Mouse (Mus musculus) limb, embryonic 11.5 days (tissue): ENCODE results near the gene Micu1. TPM values are rescaled to one million over a fixed set of nuclear protein-coding genes. Genes with fewer than 3 reads are reported as not detected.
A peak's percentile ranks its signal among the peaks of the same experiment; 100 is the strongest.

Experiments
- ATAC-seq: fragments of 200-750 bp; cut with Nextera tagmentation; 2 replicates; pipeline ENCODE4 v1.8.0; 2017; ENCODE audit warnings: low read depth; ENCODE audit not compliant: insufficient number of reproducible peaks, low FRiP score, low TSS enrichment
- DNase-seq: peaks from one replicate; pipeline ENCODE4 v3.0.0-alpha.2; 2015; ENCODE audit warnings: low spot score
- H3K27ac ChIP-seq: fragments of 300-500 bp; sonication (generic); replicated peaks from 2 replicates; pipeline ENCODE4 v1.5.1; 2014; ENCODE audit warnings: low read depth, mild to moderate bottlenecking, low read length
- H3K27me3 ChIP-seq: fragments of 300-500 bp; sonication (generic); 2 replicates; pipeline ENCODE4 v1.6.1; 2014; ENCODE audit warnings: mild to moderate bottlenecking, low read length, mixed read lengths; ENCODE audit not compliant: control insufficient read depth, insufficient read depth
- H3K36me3 ChIP-seq: fragments of 300-500 bp; sonication (generic); 2 replicates; pipeline ENCODE4 v1.6.1; 2014; ENCODE audit warnings: mild to moderate bottlenecking, low read length, moderate library complexity, mixed read lengths; ENCODE audit not compliant: control insufficient read depth, insufficient read depth
- H3K4me1 ChIP-seq: fragments of 300-500 bp; sonication (generic); 2 replicates; pipeline ENCODE4 v1.6.1; 2014; ENCODE audit warnings: low read length, mixed read lengths; ENCODE audit not compliant: control insufficient read depth, insufficient read depth
- H3K4me2 ChIP-seq: fragments of 300-500 bp; sonication (generic); 2 replicates; pipeline ENCODE4 v1.6.1; 2014; ENCODE audit warnings: low read depth, mild to moderate bottlenecking, moderate library complexity; ENCODE audit not compliant: severe bottlenecking
- H3K4me3 ChIP-seq: fragments of 300-500 bp; sonication (generic); 2 replicates; pipeline ENCODE4 v1.5.1; 2014; ENCODE audit warnings: low read depth, low read length
- H3K9ac ChIP-seq: fragments of 300-500 bp; sonication (generic); 2 replicates; pipeline ENCODE4 v1.6.1; 2014; ENCODE audit warnings: mild to moderate bottlenecking, low read length
- H3K9me3 ChIP-seq: fragments of 300-500 bp; sonication (generic); 2 replicates; pipeline ENCODE4 v1.6.1; 2016; ENCODE audit warnings: low read length; ENCODE audit not compliant: control insufficient read depth
- WGBS: fragments of 180-500 bp; shearing (Covaris S2); extraction: QIAGEN DNeasy Blood & Tissue Kit; methylation state at CpG from one replicate; pipeline ENCODE4 v1.1.7; 2014; 5-methylcytosine and 5-hydroxymethylcytosine counted together
- polyA plus RNA-seq: library from polyadenylated mRNA; unstranded; fragments of >200 nt; fragmentation: Nextera tagmentation; extraction: Ambion mirVana; gene quantifications from 2 replicates; pipeline ENCODE4 v1.2.1, GENCODE M21; 2014

Gene Micu1
- polyA plus RNA-seq, 1 experiment from 2014 or later, result 50.4 TPM

GRCm38 (mm10) chr10:59884327-59885173 lies 182.3 kb downstream of the Micu1 start:
- Histone ChIP-seq H3K36me3 (0 out of 2 replicates have a peak, but pooled peaks cover 2% of the 10 kb centered on the region), H3K4me1 (0 out of 2 replicates have a peak, but pooled peaks cover 4% of the 10 kb centered on the region), H3K27me3 (no peaks in the 10 kb centered on the region), H3K9ac (no peak overlapping the region), H3K27ac (no peak overlapping the region), H3K4me2 (no peak overlapping the region), H3K4me3 (no peak overlapping the region), H3K9me3 (no peaks in the 10 kb centered on the region)
- DNase-seq, result no peak
- ATAC-seq, result no peak
- 92% methylated on average over 10 of the region's 10 CpGs for WGBS

- 92% methylated on average over 14 of the region's 14 CpGs for WGBS
- ATAC-seq, result no peak
- no peak overlapping the region for H3K27ac ChIP-seq
Observed at GRCm38 (mm10) chr10:59885174-59886080, 183.2 kb downstream of the Micu1 start.

GRCm38 (mm10) chr10:59886081-59886466 lies 183.8 kb downstream of the Micu1 start:
- Histone ChIP-seq H3K27ac (no peak overlapping the region), H3K4me2 (no peak overlapping the region), H3K9ac (no peak overlapping the region), H3K4me1 (no peaks in the 10 kb centered on the region), H3K9me3 (no peaks in the 10 kb centered on the region), H3K4me3 (no peak overlapping the region), H3K27me3 (no peaks in the 10 kb centered on the region), H3K36me3 (0 out of 2 replicates have a peak, but pooled peaks cover 2% of the 10 kb centered on the region)
- WGBS, result 90% methylated on average over 1 of the region's 1 CpGs
- no peak for DNase-seq
- no peak for ATAC-seq

More at GRCm38 (mm10) chr10:59885174-59886080, 183.2 kb downstream of the Micu1 start:
- Histone ChIP-seq H3K27me3 (no peaks in the 10 kb centered on the region), H3K4me2 (no peak overlapping the region), H3K4me1 (0 out of 2 replicates have a peak, but pooled peaks cover 4% of the 10 kb centered on the region), H3K9me3 (no peaks in the 10 kb centered on the region), H3K9ac (no peak overlapping the region), H3K4me3 (no peak overlapping the region), H3K36me3 (0 out of 2 replicates have a peak, but pooled peaks cover 2% of the 10 kb centered on the region)
- DNase-seq, result no peak

GRCm38 (mm10) chr10:59887432-59887831 lies 185.2 kb downstream of the Micu1 start:
- Histone ChIP-seq H3K4me2 (no peak overlapping the region), H3K9ac (no peak overlapping the region), H3K4me1 (no peaks in the 10 kb centered on the region), H3K36me3 (peaks cover 5% of the 10 kb centered on the region; the same call in 1 of the 2 replicates), H3K27ac (0 out of 2 replicates have a peak overlapping the region, but pooled peaks have one; percentile 8), H3K27me3 (no peaks in the 10 kb centered on the region), H3K4me3 (no peak overlapping the region), H3K9me3 (no peaks in the 10 kb centered on the region)
- ATAC-seq (no peak), DNase-seq (no peak)
- WGBS, result 86% methylated on average over 5 of the region's 5 CpGs

- no peak overlapping the region for H3K9ac ChIP-seq
- DNase-seq, result no peak
- H3K4me2 ChIP-seq, result no peak overlapping the region
- WGBS, result 85% methylated on average over 7 of the region's 7 CpGs
- H3K4me1 ChIP-seq, result no peaks in the 10 kb centered on the region
- no peaks in the 10 kb centered on the region for H3K27me3 ChIP-seq
- no peaks in the 10 kb centered on the region for H3K9me3 ChIP-seq
- no peak for ATAC-seq
- peaks cover 10% of the 10 kb centered on the region; the same call in 1 of the 2 replicates for H3K36me3 ChIP-seq
- no peak overlapping the region for H3K4me3 ChIP-seq
- H3K27ac ChIP-seq, result no peak overlapping the region
Observed at GRCm38 (mm10) chr10:59889339-59889738, 187.1 kb downstream of the Micu1 start.

- WGBS, result 87% methylated on average over 15 of the region's 15 CpGs
- no peak for DNase-seq
- Histone ChIP-seq H3K9me3 (no peaks in the 10 kb centered on the region), H3K27me3 (no peaks in the 10 kb centered on the region), H3K27ac (no peak overlapping the region), H3K4me2 (no peak overlapping the region), H3K4me3 (no peak overlapping the region), H3K4me1 (peaks cover 3% of the 10 kb centered on the region; the same call in 1 of the 2 replicates), H3K9ac (no peak overlapping the region), H3K36me3 (peaks cover 14% of the 10 kb centered on the region; the same call in 1 of the 2 replicates)
- ATAC-seq, result no peak
Observed at GRCm38 (mm10) chr10:59889953-59890751, 187.9 kb downstream of the Micu1 start.

- no peak overlapping the region for H3K4me3 ChIP-seq
- no peaks in the 10 kb centered on the region for H3K9me3 ChIP-seq
- no peak overlapping the region for H3K9ac ChIP-seq
- H3K27ac ChIP-seq, result no peak overlapping the region
- DNase-seq, result peak; percentile 79
- no peak overlapping the region for H3K4me2 ChIP-seq
- peaks cover 13% of the 10 kb centered on the region for H3K4me1 ChIP-seq
- peaks cover 26% of the 10 kb centered on the region for H3K36me3 ChIP-seq
- no peaks in the 10 kb centered on the region for H3K27me3 ChIP-seq
- 49% methylated on average over 6 of the region's 6 CpGs for WGBS
- ATAC-seq, result no peak
Observed at GRCm38 (mm10) chr10:59892977-59893376, 190.7 kb downstream of the Micu1 start.
